ENCODE assay signal across 14 mouse cellular contexts in the genomic region with DNA sequence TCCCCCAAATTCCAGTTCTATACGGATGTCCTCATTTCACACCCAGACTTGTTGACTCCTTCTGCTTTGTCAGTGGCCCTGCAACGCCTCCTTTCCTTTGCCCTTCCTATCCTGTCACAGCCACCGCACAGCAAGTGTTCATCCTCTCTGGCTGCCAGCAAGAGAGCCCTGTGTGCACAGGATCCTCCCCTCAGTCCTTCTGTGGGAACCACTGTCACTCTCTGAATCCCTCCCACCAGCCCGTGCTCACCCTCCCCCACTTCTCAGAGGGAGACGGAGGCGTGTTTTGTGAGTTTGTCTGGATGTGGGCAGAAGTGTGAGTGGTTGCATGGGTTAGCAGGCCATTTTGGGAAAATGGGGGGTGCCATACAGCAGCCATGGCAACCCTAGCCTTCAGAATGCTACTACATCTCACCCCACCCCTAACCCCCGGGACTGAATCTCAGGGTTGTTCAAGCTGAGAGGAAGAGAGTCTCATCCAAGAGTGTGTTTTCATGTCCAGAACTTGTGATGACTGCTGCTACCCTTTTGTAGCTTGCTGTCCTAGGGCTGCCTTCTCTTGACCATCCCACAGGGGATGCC. TPM values are rescaled to one million over a fixed set of nuclear protein-coding genes. Genes with fewer than 3 reads are reported as not detected.
DNase-seq lines count a peak whose midpoint lies in the region; ATAC-seq lines count a peak whose summit lies in the region.
"Had no signal": no experiment of that assay in that cellular context is flagged by ENCODE, and none has a peak within 500 bp of the region (broad histone marks: within the 10 kb centered on the region; RNA-seq: fewer than 3 reads in every experiment).

No protein-coding gene starts in this region.

- H3K27ac ChIP-seq in kidney, embryonic 14.5 days (ENCODE audit: low read depth, low read length) = no peak overlapping the region
- no peak overlapping the region for H3K27ac ChIP-seq in midbrain, embryonic 14.5 days (replicated peaks; ENCODE audit: low read depth, low read length)
- no peak overlapping the region for H3K27ac ChIP-seq in midbrain, embryonic 15.5 days
- H3K27ac ChIP-seq in hindbrain, embryonic 14.5 days = no peak overlapping the region
- no peak overlapping the region for H3K27ac ChIP-seq in intestine, embryonic 15.5 days
- H3K27ac ChIP-seq: neural tube, embryonic 12.5 days had no signal

- no peak overlapping the region for H3K4me2 ChIP-seq in kidney, embryonic 14.5 days (replicated peaks; ENCODE audit: low read depth, low read length)
- H3K4me2 ChIP-seq in midbrain, embryonic 14.5 days (ENCODE audit: low read length) = no peak overlapping the region
- H3K4me2 ChIP-seq in midbrain, embryonic 15.5 days = no peak overlapping the region
- H3K4me2 ChIP-seq in hindbrain, embryonic 14.5 days (replicated peaks) = 0 out of 2 replicates have a peak overlapping the region, but pooled peaks have one; percentile 7
- H3K4me2 ChIP-seq in intestine, embryonic 15.5 days (replicated peaks) = no peak overlapping the region
- H3K4me2 ChIP-seq: liver, embryonic 11.5 days; neural tube, embryonic 12.5 days had no signal

- DNase-seq in kidney, postnatal 25 days = no peak
- peak; percentile 35 for DNase-seq in midbrain, embryonic 14.5 days
- DNase-seq in hindbrain, embryonic 14.5 days (ENCODE audit: low spot score) = no peak
- DNase-seq in right cerebral cortex, postnatal 14 days = peak; percentile 33
- DNase-seq in cerebellum, adult 11 months = no peak
- DNase-seq: adrenal gland, adult 8-10 months; thymus, adult 18-20 months had no signal

- H3K9ac ChIP-seq in kidney, embryonic 14.5 days (ENCODE audit: low read depth, low read length) = no peak overlapping the region
- no peak overlapping the region for H3K9ac ChIP-seq in midbrain, embryonic 14.5 days (replicated peaks; ENCODE audit: low read length)
- H3K9ac ChIP-seq in midbrain, embryonic 15.5 days = no peak overlapping the region
- no peak overlapping the region for H3K9ac ChIP-seq in hindbrain, embryonic 14.5 days
- no peak overlapping the region for H3K9ac ChIP-seq in intestine, embryonic 15.5 days
- H3K9ac ChIP-seq: neural tube, embryonic 12.5 days had no signal

- H3K9me3 ChIP-seq in kidney, embryonic 14.5 days (ENCODE audit: control insufficient read depth, low read length) = no peaks in the 10 kb centered on the region
- no peaks in the 10 kb centered on the region; the same call in 1 of the 2 replicates for H3K9me3 ChIP-seq in midbrain, embryonic 14.5 days (ENCODE audit: control insufficient read depth, low read length)
- H3K9me3 ChIP-seq in midbrain, embryonic 15.5 days = no peaks in the 10 kb centered on the region
- H3K9me3 ChIP-seq in hindbrain, embryonic 14.5 days (ENCODE audit: control insufficient read depth, low read length) = 0 out of 2 replicates have a peak, but pooled peaks cover 4% of the 10 kb centered on the region
- H3K9me3 ChIP-seq in intestine, embryonic 15.5 days = no peaks in the 10 kb centered on the region
- H3K9me3 ChIP-seq: neural tube, embryonic 12.5 days had no signal

- no peaks in the 10 kb centered on the region for H3K4me1 ChIP-seq in kidney, embryonic 14.5 days (ENCODE audit: control insufficient read depth, insufficient read depth, low read length)
- H3K4me1 ChIP-seq in midbrain, embryonic 14.5 days (ENCODE audit: control insufficient read depth, insufficient read depth, low read length) = no peaks in the 10 kb centered on the region
- H3K4me1 ChIP-seq in midbrain, embryonic 15.5 days = no peaks in the 10 kb centered on the region
- H3K4me1 ChIP-seq in hindbrain, embryonic 14.5 days (replicated peaks; ENCODE audit: control insufficient read depth, insufficient read depth, low read length) = no peaks in the 10 kb centered on the region
- no peaks in the 10 kb centered on the region for H3K4me1 ChIP-seq in intestine, embryonic 15.5 days (replicated peaks)
- H3K4me1 ChIP-seq: neural tube, embryonic 12.5 days had no signal

- H3K36me3 ChIP-seq in kidney, embryonic 14.5 days (ENCODE audit: control insufficient read depth, insufficient read depth, low read length) = no peaks in the 10 kb centered on the region
- H3K36me3 ChIP-seq in midbrain, embryonic 14.5 days (ENCODE audit: control insufficient read depth, insufficient read depth, low read length) = no peaks in the 10 kb centered on the region
- no peaks in the 10 kb centered on the region for H3K36me3 ChIP-seq in midbrain, embryonic 15.5 days (replicated peaks)
- peaks cover under 1% of the 10 kb centered on the region; the same call in 1 of the 2 replicates for H3K36me3 ChIP-seq in hindbrain, embryonic 14.5 days (replicated peaks; ENCODE audit: control insufficient read depth, insufficient read depth)
- H3K36me3 ChIP-seq in intestine, embryonic 15.5 days = no peaks in the 10 kb centered on the region
- H3K36me3 ChIP-seq: neural tube, embryonic 12.5 days had no signal

- 0 out of 2 replicates have a peak, but pooled peaks have one; percentile 46 for ATAC-seq in kidney, embryonic 14.5 days (ENCODE audit: low FRiP score, low TSS enrichment)
- no peak for ATAC-seq in midbrain, embryonic 14.5 days (ENCODE audit: low FRiP score, low TSS enrichment)
- ATAC-seq in midbrain, embryonic 15.5 days (replicated peaks) = no peak
- ATAC-seq in hindbrain, embryonic 14.5 days (ENCODE audit: low FRiP score) = peak; percentile 34; the same call in 1 of the 2 replicates
- no peak for ATAC-seq in intestine, embryonic 15.5 days
- ATAC-seq: intestine, embryonic 16.5 days had no signal

- 29% methylated on average over 7 of the region's 7 CpGs for WGBS in kidney, embryonic 14.5 days
- 20% methylated on average over 7 of the region's 7 CpGs for WGBS in midbrain, embryonic 14.5 days
- WGBS in midbrain, embryonic 15.5 days = 25% methylated on average over 7 of the region's 7 CpGs
- 19% methylated on average over 7 of the region's 7 CpGs for WGBS in hindbrain, embryonic 14.5 days
- 40% methylated on average over 7 of the region's 7 CpGs for WGBS in intestine, embryonic 15.5 days

- no peak overlapping the region for H3K4me3 ChIP-seq in kidney, embryonic 14.5 days (ENCODE audit: low read length)
- no peak overlapping the region for H3K4me3 ChIP-seq in midbrain, embryonic 14.5 days (replicated peaks; ENCODE audit: low read depth, low read length)
- H3K4me3 ChIP-seq in midbrain, embryonic 15.5 days = no peak overlapping the region
- H3K4me3 ChIP-seq in hindbrain, embryonic 14.5 days (replicated peaks; ENCODE audit: low read length) = no peak overlapping the region
- H3K4me3 ChIP-seq in intestine, embryonic 15.5 days (replicated peaks) = no peak overlapping the region
- H3K4me3 ChIP-seq: neural tube, embryonic 12.5 days had no signal

- no peaks in the 10 kb centered on the region for H3K27me3 ChIP-seq in kidney, embryonic 14.5 days (ENCODE audit: control insufficient read depth, insufficient read depth, low read length)
- H3K27me3 ChIP-seq in midbrain, embryonic 14.5 days (ENCODE audit: control insufficient read depth, insufficient read depth, low read length) = no peaks in the 10 kb centered on the region
- H3K27me3 ChIP-seq in midbrain, embryonic 15.5 days (replicated peaks) = no peaks in the 10 kb centered on the region
- H3K27me3 ChIP-seq in hindbrain, embryonic 14.5 days (ENCODE audit: control insufficient read depth, insufficient read depth, low read length) = no peaks in the 10 kb centered on the region
- H3K27me3 ChIP-seq in intestine, embryonic 15.5 days (replicated peaks) = no peaks in the 10 kb centered on the region
- H3K27me3 ChIP-seq: CH12.LX; neural tube, embryonic 12.5 days had no signal

RNA-seq across cellular contexts. Expression of gene Gm17364, which starts 5.9 kb away (rescaled TPM):
- not detected in 2 replicates for polyA plus RNA-seq in kidney, embryonic 14.5 days (2014; fragmentation: Nextera tagmentation; extraction: Ambion mirVana)
- polyA plus RNA-seq in midbrain, embryonic 14.5 days (2014; fragmentation: Nextera tagmentation; extraction: Ambion mirVana) = not detected in 2 replicates
- polyA plus RNA-seq in midbrain, embryonic 15.5 days (2015; fragmentation: Nextera tagmentation; extraction: Ambion mirVana) = not detected in 2 replicates
- not detected in 2 replicates for polyA plus RNA-seq in hindbrain, embryonic 14.5 days (2014; fragmentation: Nextera tagmentation; extraction: Ambion mirVana)
- not detected in 2 replicates for polyA plus RNA-seq in intestine, embryonic 15.5 days (2015; fragmentation: Nextera tagmentation; extraction: Ambion mirVana)
- polyA plus RNA-seq: intestine, embryonic 16.5 days; liver, embryonic 11.5 days; neural tube, embryonic 12.5 days had no signal

RNA-seq across cellular contexts. Expression of gene Smim13, which starts 18.3 kb away (rescaled TPM):
- polyA plus RNA-seq in kidney, embryonic 14.5 days (2014; fragmentation: Nextera tagmentation; extraction: Ambion mirVana) = 7.2 and 11.0 TPM in 2 replicates
- polyA plus RNA-seq in midbrain, embryonic 14.5 days (2014; fragmentation: Nextera tagmentation; extraction: Ambion mirVana) = 22.7 and 23.2 TPM in 2 replicates
- polyA plus RNA-seq in midbrain, embryonic 15.5 days (2015; fragmentation: Nextera tagmentation; extraction: Ambion mirVana) = 24.9 and 25.3 TPM in 2 replicates
- 28.9 and 37.8 TPM in 2 replicates for polyA plus RNA-seq in hindbrain, embryonic 14.5 days (2014; fragmentation: Nextera tagmentation; extraction: Ambion mirVana)
- polyA plus RNA-seq in intestine, embryonic 15.5 days (2015; fragmentation: Nextera tagmentation; extraction: Ambion mirVana) = 11.0 and 11.8 TPM in 2 replicates

RNA-seq across cellular contexts. Expression of gene Elovl2, which starts 47.7 kb away (rescaled TPM):
- 8.7 and 13.2 TPM in 2 replicates for polyA plus RNA-seq in kidney, embryonic 14.5 days (2014; fragmentation: Nextera tagmentation; extraction: Ambion mirVana)
- 44.6 and 48.3 TPM in 2 replicates for polyA plus RNA-seq in midbrain, embryonic 14.5 days (2014; fragmentation: Nextera tagmentation; extraction: Ambion mirVana)
- polyA plus RNA-seq in midbrain, embryonic 15.5 days (2015; fragmentation: Nextera tagmentation; extraction: Ambion mirVana) = 40.0 and 43.4 TPM in 2 replicates
- 39.7 and 45.8 TPM in 2 replicates for polyA plus RNA-seq in hindbrain, embryonic 14.5 days (2014; fragmentation: Nextera tagmentation; extraction: Ambion mirVana)
- 7.7 and 8.1 TPM in 2 replicates for polyA plus RNA-seq in intestine, embryonic 15.5 days (2015; fragmentation: Nextera tagmentation; extraction: Ambion mirVana)

Comparison
In these comparisons a context has a peak if more than half of its experiments do, and no peak if none do; other contexts are left out.
1. ATAC-seq: peak in kidney, embryonic 14.5 days (single experiment) and hindbrain, embryonic 14.5 days (single experiment); none in midbrain, embryonic 14.5 days (single experiment), midbrain, embryonic 15.5 days (single experiment) and intestine, embryonic 15.5 days (single experiment).
2. DNase-seq: peak in midbrain, embryonic 14.5 days (single experiment) and right cerebral cortex, postnatal 14 days (single experiment); none in kidney, postnatal 25 days (0 of 2), hindbrain, embryonic 14.5 days (single experiment) and cerebellum, adult 11 months (single experiment).